Mouse (Mus musculus) CD4-positive, CD25-positive, alpha-beta regulatory T cell, adult 4 months (primary cell): ENCODE results near the gene Cblc. TPM values are rescaled to one million over a fixed set of nuclear protein-coding genes. Genes with fewer than 3 reads are reported as not detected.
A peak's percentile ranks its signal among the peaks of the same experiment; 100 is the strongest.
"Not testable (repeated sequence)": the region's sequence is repeated elsewhere in the genome, so short reads cannot be mapped to it uniquely, and the experiment has no call there.

Experiments
- ATAC-seq: one replicate; pipeline ENCODE4 v1.8.0; 2017
- polyA plus RNA-seq, 2 experiments: library from polyadenylated mRNA; unstranded; fragments of 100-300 nt; shearing (Covaris generic); gene quantifications; one replicate each; pipeline ENCODE4 v1.2.1; 2017

Gene Cblc
- polyA plus RNA-seq, 2 experiments from 2014 or later, result not detected

GRCm38 (mm10) chr7:19818440-19818839, 21.8 kb upstream of the Cblc start:
- no peak for ATAC-seq

- ATAC-seq, result peak; percentile 84
Measured at GRCm38 (mm10) chr7:19817382-19818105, 20.9 kb upstream of the Cblc start.

GRCm38 (mm10) chr7:19816224-19816771, 19.7 kb upstream of the Cblc start:
- peak; percentile 31 for ATAC-seq

GRCm38 (mm10) chr7:19815296-19816223, 19.0 kb upstream of the Cblc start:
- ATAC-seq, result peak; percentile 35

GRCm38 (mm10) chr7:19813579-19814122, 17.0 kb upstream of the Cblc start:
- ATAC-seq, result no peak

- no peak for ATAC-seq
Measured at GRCm38 (mm10) chr7:19813161-19813560, 16.6 kb upstream of the Cblc start.

GRCm38 (mm10) chr7:19811114-19811513, 14.5 kb upstream of the Cblc start:
- ATAC-seq, result no peak

- ATAC-seq, result no peak
Measured at GRCm38 (mm10) chr7:19809369-19809768, 12.8 kb upstream of the Cblc start.

GRCm38 (mm10) chr7:19806356-19806969, 9.9 kb upstream of the Cblc start:
- peak; percentile 38 for ATAC-seq

GRCm38 (mm10) chr7:19802995-19803394, 6.4 kb upstream of the Cblc start:
- peak; percentile 74 for ATAC-seq

- ATAC-seq, result no peak
Measured at GRCm38 (mm10) chr7:19800764-19801163, 4.2 kb upstream of the Cblc start.

- no peak for ATAC-seq
Measured at GRCm38 (mm10) chr7:19796254-19796653, 355 bp downstream of the Cblc start.

- no peak for ATAC-seq
Measured at GRCm38 (mm10) chr7:19795236-19795635, 1.4 kb downstream of the Cblc start.

- ATAC-seq, result no peak
Measured at GRCm38 (mm10) chr7:19792701-19793630, 3.6 kb downstream of the Cblc start.

GRCm38 (mm10) chr7:19791504-19791903, 5.1 kb downstream of the Cblc start:
- ATAC-seq, result not testable (repeated sequence)

- peak; percentile 86 for ATAC-seq
Measured at GRCm38 (mm10) chr7:19789904-19790347, 6.7 kb downstream of the Cblc start.

GRCm38 (mm10) chr7:19785874-19786458, 10.6 kb downstream of the Cblc start:
- no peak for ATAC-seq

- no peak for ATAC-seq
Measured at GRCm38 (mm10) chr7:19784764-19785535, 11.7 kb downstream of the Cblc start.

- ATAC-seq, result no peak
Measured at GRCm38 (mm10) chr7:19783630-19784029, 13.0 kb downstream of the Cblc start.

- ATAC-seq, result no peak
Measured at GRCm38 (mm10) chr7:19782645-19783044, 14.0 kb downstream of the Cblc start.
